15 mouse cellular contexts compared by ENCODE assay signal in genomic region chr11:84822487-84822886, GRCm38 (mm10). TPM values are rescaled to one million over a fixed set of nuclear protein-coding genes. Genes with fewer than 3 reads are reported as not detected.
A peak's percentile ranks its signal among the peaks of the same experiment; 100 is the strongest.
DNase-seq lines count a peak whose midpoint lies in the region; ATAC-seq and TF ChIP-seq lines count a peak whose summit lies in the region.
"Had no signal": no experiment of that assay in that cellular context is flagged by ENCODE, and none has a peak within 500 bp of the region (broad histone marks: within the 10 kb centered on the region; RNA-seq: fewer than 3 reads in every experiment).

No protein-coding gene starts in this region.

- no peak overlapping the region for H3K4me3 ChIP-seq in heart, adult 2 months
- no peak overlapping the region for H3K4me3 ChIP-seq in spleen, adult 2 months (ENCODE audit: extremely low read depth, insufficient read depth, insufficient read length)
- H3K4me3 ChIP-seq in heart, embryonic 15.5 days: no peak overlapping the region; the same call in 1 of the 2 replicates
- peak overlapping the region; percentile 46 for H3K4me3 ChIP-seq in liver, postnatal 0 days (ENCODE audit: low read depth, low read length)
- no peak overlapping the region for H3K4me3 ChIP-seq in forebrain, embryonic 15.5 days

- TF ChIP-seq POLR2A in heart, adult 2 months (IDR thresholded peaks at IDR 0.05; ENCODE audit: insufficient read depth, low read depth, low read length): 0 out of 2 replicates have a peak, but pooled peaks have one; percentile 11
- TF ChIP-seq POLR2A in spleen, adult 2 months (IDR thresholded peaks at IDR 0.05; ENCODE audit: low read depth, low read length): no peak

- 57% methylated on average over 5 of the region's 5 CpGs for WGBS in heart, adult 2 months
- WGBS in spleen, adult 2 months: 80% methylated on average over 5 of the region's 5 CpGs
- WGBS in heart, embryonic 15.5 days: 50% methylated on average over 5 of the region's 5 CpGs
- 51% methylated on average over 5 of the region's 5 CpGs for WGBS in liver, postnatal 0 days (ENCODE audit: insufficient replicate concordance)
- 84% methylated on average over 5 of the region's 5 CpGs for WGBS in forebrain, embryonic 15.5 days

- peaks cover 8% of the 10 kb centered on the region for H3K4me1 ChIP-seq in heart, adult 2 months (ENCODE audit: control insufficient read depth, insufficient read depth, low read length)
- H3K4me1 ChIP-seq in spleen, adult 2 months (ENCODE audit: control insufficient read depth, insufficient read depth, insufficient read length): peaks cover 3% of the 10 kb centered on the region; the same call in 1 of the 2 replicates
- H3K4me1 ChIP-seq in heart, embryonic 15.5 days (replicated peaks): peaks cover 71% of the 10 kb centered on the region
- peaks cover 24% of the 10 kb centered on the region for H3K4me1 ChIP-seq in liver, postnatal 0 days (ENCODE audit: insufficient read depth)
- peaks cover 5% of the 10 kb centered on the region; the same call in 1 of the 2 replicates for H3K4me1 ChIP-seq in forebrain, embryonic 15.5 days

- 0 out of 2 replicates have a peak, but pooled peaks cover 1% of the 10 kb centered on the region for H3K79me2 ChIP-seq in heart, adult 2 months (replicated peaks; ENCODE audit: control insufficient read depth, insufficient read depth, low read length)

- DNase-seq in heart, adult 2 months: no peak
- no peak for DNase-seq in heart, postnatal 36 days
- DNase-seq in spleen, adult 2 months (ENCODE audit: low read depth in 1 of 2, low spot score in 2 of 2): no peak
- DNase-seq in spleen, adult 12 weeks (ENCODE audit: low spot score): no peak
- DNase-seq in liver, postnatal 0 days: peak; percentile 63
- no peak for DNase-seq in thymus, postnatal 4 days
- DNase-seq: gastrocnemius, postnatal 10 days; layer of hippocampus, adult 9-11 months; lung, postnatal 10 days had no signal

- no peaks in the 10 kb centered on the region for H3K9me3 ChIP-seq in heart, embryonic 15.5 days (replicated peaks)
- no peaks in the 10 kb centered on the region for H3K9me3 ChIP-seq in liver, postnatal 0 days (ENCODE audit: low read length)
- H3K9me3 ChIP-seq in forebrain, embryonic 15.5 days: no peaks in the 10 kb centered on the region

- H3K27me3 ChIP-seq in heart, adult 2 months (ENCODE audit: control insufficient read depth, insufficient read depth, low read length): no peaks in the 10 kb centered on the region
- no peaks in the 10 kb centered on the region for H3K27me3 ChIP-seq in spleen, adult 2 months (ENCODE audit: control insufficient read depth, insufficient read depth, low read length)
- no peaks in the 10 kb centered on the region for H3K27me3 ChIP-seq in heart, embryonic 15.5 days
- no peaks in the 10 kb centered on the region for H3K27me3 ChIP-seq in liver, postnatal 0 days (ENCODE audit: insufficient read depth, low read length)
- H3K27me3 ChIP-seq in forebrain, embryonic 15.5 days: no peaks in the 10 kb centered on the region
- H3K27me3 ChIP-seq: Patski had no signal

- H3K9ac ChIP-seq in heart, adult 2 months (ENCODE audit: low read depth, low read length): no peak overlapping the region
- 0 out of 2 replicates have a peak overlapping the region, but pooled peaks have one; percentile 28 for H3K9ac ChIP-seq in heart, embryonic 15.5 days
- H3K9ac ChIP-seq in liver, postnatal 0 days (replicated peaks): peak overlapping the region; percentile 65
- no peak overlapping the region for H3K9ac ChIP-seq in forebrain, embryonic 15.5 days (replicated peaks)

- peaks cover 12% of the 10 kb centered on the region for H3K36me3 ChIP-seq in heart, adult 2 months (ENCODE audit: control insufficient read depth, insufficient read depth, low read length)
- peaks cover 9% of the 10 kb centered on the region for H3K36me3 ChIP-seq in spleen, adult 2 months (ENCODE audit: control insufficient read depth, insufficient read depth, low read length)
- peaks cover 14% of the 10 kb centered on the region for H3K36me3 ChIP-seq in heart, embryonic 15.5 days
- H3K36me3 ChIP-seq in liver, postnatal 0 days (replicated peaks; ENCODE audit: insufficient read depth, low read length): peaks cover 59% of the 10 kb centered on the region
- no peaks in the 10 kb centered on the region for H3K36me3 ChIP-seq in forebrain, embryonic 15.5 days

- no peak for TF ChIP-seq EP300 in heart, adult 2 months (IDR thresholded peaks at IDR 0.05; ENCODE audit: insufficient read depth, low read depth, low read length)
- no peak; the same call in 1 of the 2 replicates for TF ChIP-seq EP300 in liver, postnatal 0 days (IDR thresholded peaks at IDR 0.05; ENCODE audit: low read depth)

- no peak for TF ChIP-seq CTCF in heart, adult 2 months (IDR thresholded peaks at IDR 0.05)
- no peak for TF ChIP-seq CTCF in spleen, adult 2 months (IDR thresholded peaks at IDR 0.05; ENCODE audit: extremely low read depth, insufficient read depth, insufficient read length, insufficient replicate concordance)
- no peak for TF ChIP-seq CTCF in liver, postnatal 0 days (IDR thresholded peaks at IDR 0.05; ENCODE audit: low read depth)

- intact Hi-C loops in heart, adult 2 months (cut with DNase I): no loop called here
- intact Hi-C loops in heart, postnatal 36 days (cut with DNase I): no loop called here

- no peak for ATAC-seq in heart, embryonic 15.5 days (replicated peaks; ENCODE audit: insufficient number of reproducible peaks, insufficient read depth, low FRiP score, low read depth)
- ATAC-seq in liver, postnatal 0 days: peak; percentile 14
- ATAC-seq in forebrain, embryonic 15.5 days (replicated peaks): no peak
- ATAC-seq: hindbrain, postnatal 0 days; Patski had no signal

- peak overlapping the region; percentile 33; the same call in 1 of the 2 replicates for H3K27ac ChIP-seq in heart, adult 2 months
- peak overlapping the region; percentile 40; the same call in 1 of the 2 replicates for H3K27ac ChIP-seq in spleen, adult 2 months (ENCODE audit: insufficient read depth, low read length)
- H3K27ac ChIP-seq in heart, embryonic 15.5 days: peak overlapping the region; percentile 82
- peak overlapping the region; percentile 92 for H3K27ac ChIP-seq in liver, postnatal 0 days (ENCODE audit: low read depth)
- H3K27ac ChIP-seq in forebrain, embryonic 15.5 days (replicated peaks): no peak overlapping the region
- H3K27ac ChIP-seq: hindbrain, postnatal 0 days; kidney, postnatal 0 days had no signal

- H3K4me2 ChIP-seq in heart, embryonic 15.5 days: peak overlapping the region; percentile 54
- peak overlapping the region; percentile 99 for H3K4me2 ChIP-seq in liver, postnatal 0 days (ENCODE audit: low read depth, low read length)
- no peak overlapping the region for H3K4me2 ChIP-seq in forebrain, embryonic 15.5 days (replicated peaks)
- H3K4me2 ChIP-seq: midbrain, embryonic 11.5 days had no signal

RNA-seq across cellular contexts. Expression of gene Mrm1, which starts 3.2 kb away (rescaled TPM):
- 10 to 100 TPM; 18.9 to 19.7 TPM for total RNA-seq in heart, adult 2 months (2021)
- polyA plus RNA-seq in heart, adult 2 months (2012; rRNA removed): 14.7 and 28.1 TPM in 2 replicates
- 10 to 100 TPM; 14.2 to 17.6 TPM for total RNA-seq in heart, postnatal 36 days (2021)
- polyA plus RNA-seq in spleen, adult 2 months (2012; rRNA removed): 18.9 and 19.4 TPM in 2 replicates
- 19.7 and 22.5 TPM in 2 replicates for polyA plus RNA-seq in heart, embryonic 15.5 days (2015; fragmentation: Nextera tagmentation; extraction: Ambion mirVana)
- 7.4 and 8.4 TPM in 2 replicates for polyA plus RNA-seq in liver, postnatal 0 days (2015; fragmentation: Nextera tagmentation; extraction: Ambion mirVana)
- polyA plus RNA-seq in forebrain, embryonic 15.5 days (2015; fragmentation: Nextera tagmentation; extraction: Ambion mirVana): 12.3 and 14.3 TPM in 2 replicates

RNA-seq across cellular contexts. Expression of gene Dhrs11, which starts 6.3 kb away (rescaled TPM):
- 100 to 1,000 TPM in 1 of 2 experiments, 10 to 100 TPM in 1; 87.7 to 108 TPM for total RNA-seq in heart, adult 2 months (2021)
- polyA plus RNA-seq in heart, adult 2 months (2012; rRNA removed): 186 and 232 TPM in 2 replicates
- 100 to 1,000 TPM; 102 to 108 TPM for total RNA-seq in heart, postnatal 36 days (2021)
- 88.9 and 126 TPM in 2 replicates for polyA plus RNA-seq in spleen, adult 2 months (2012; rRNA removed)
- polyA plus RNA-seq in heart, embryonic 15.5 days (2015; fragmentation: Nextera tagmentation; extraction: Ambion mirVana): 59.0 and 62.3 TPM in 2 replicates
- 86.1 and 91.1 TPM in 2 replicates for polyA plus RNA-seq in liver, postnatal 0 days (2015; fragmentation: Nextera tagmentation; extraction: Ambion mirVana)
- polyA plus RNA-seq in forebrain, embryonic 15.5 days (2015; fragmentation: Nextera tagmentation; extraction: Ambion mirVana): 4.4 and 4.7 TPM in 2 replicates

RNA-seq across cellular contexts. Expression of gene Ggnbp2, which starts 48.1 kb away (rescaled TPM):
- total RNA-seq in heart, adult 2 months (2021): 10 to 100 TPM; 47.9 to 54.9 TPM
- 22.9 and 39.2 TPM in 2 replicates for polyA plus RNA-seq in heart, adult 2 months (2012; rRNA removed)
- 10 to 100 TPM; 48.3 to 48.8 TPM for total RNA-seq in heart, postnatal 36 days (2021)
- polyA plus RNA-seq in spleen, adult 2 months (2012; rRNA removed): 25.4 and 34.1 TPM in 2 replicates
- 47.2 and 53.1 TPM in 2 replicates for polyA plus RNA-seq in heart, embryonic 15.5 days (2015; fragmentation: Nextera tagmentation; extraction: Ambion mirVana)
- 44.7 and 56.3 TPM in 2 replicates for polyA plus RNA-seq in liver, postnatal 0 days (2015; fragmentation: Nextera tagmentation; extraction: Ambion mirVana)
- polyA plus RNA-seq in forebrain, embryonic 15.5 days (2015; fragmentation: Nextera tagmentation; extraction: Ambion mirVana): 72.0 and 73.8 TPM in 2 replicates

RNA-seq across cellular contexts. Expression of gene Myo19, which starts 57.5 kb away (rescaled TPM):
- 1 to 10 TPM; 5.7 to 5.9 TPM for total RNA-seq in heart, adult 2 months (2021)
- 7.5 and 10.4 TPM in 2 replicates for polyA plus RNA-seq in heart, adult 2 months (2012; rRNA removed)
- 1 to 10 TPM; 5.5 to 5.8 TPM for total RNA-seq in heart, postnatal 36 days (2021)
- polyA plus RNA-seq in spleen, adult 2 months (2012; rRNA removed): 5.3 and 5.5 TPM in 2 replicates
- 5.4 and 6.7 TPM in 2 replicates for polyA plus RNA-seq in heart, embryonic 15.5 days (2015; fragmentation: Nextera tagmentation; extraction: Ambion mirVana)
- polyA plus RNA-seq in liver, postnatal 0 days (2015; fragmentation: Nextera tagmentation; extraction: Ambion mirVana): 1.7 and 1.8 TPM in 2 replicates
- 4.7 and 6.9 TPM in 2 replicates for polyA plus RNA-seq in forebrain, embryonic 15.5 days (2015; fragmentation: Nextera tagmentation; extraction: Ambion mirVana)

RNA-seq across cellular contexts. Expression of gene Pigw, which starts 57.6 kb away (rescaled TPM):
- total RNA-seq in heart, adult 2 months (2021): 1 to 10 TPM; 5.6 to 6.3 TPM
- polyA plus RNA-seq in heart, adult 2 months (2012; rRNA removed): 2.3 and 5.3 TPM in 2 replicates
- total RNA-seq in heart, postnatal 36 days (2021): 1 to 10 TPM; 4.7 to 7.6 TPM
- polyA plus RNA-seq in spleen, adult 2 months (2012; rRNA removed): 2.2 and 2.4 TPM in 2 replicates
- polyA plus RNA-seq in heart, embryonic 15.5 days (2015; fragmentation: Nextera tagmentation; extraction: Ambion mirVana): 2.4 and 2.5 TPM in 2 replicates
- 1.3 and 1.4 TPM in 2 replicates for polyA plus RNA-seq in liver, postnatal 0 days (2015; fragmentation: Nextera tagmentation; extraction: Ambion mirVana)
- 2.3 and 3.4 TPM in 2 replicates for polyA plus RNA-seq in forebrain, embryonic 15.5 days (2015; fragmentation: Nextera tagmentation; extraction: Ambion mirVana)

Comparison
In these comparisons a context has a peak if more than half of its experiments do, and no peak if none do; other contexts are left out.
1. H3K9ac ChIP-seq: peak in heart, embryonic 15.5 days (single experiment) and liver, postnatal 0 days (single experiment); none in heart, adult 2 months (single experiment) and forebrain, embryonic 15.5 days (single experiment).
2. RNA of gene Dhrs11, which starts 6.3 kb away (polyA plus RNA-seq): 186 to 232 TPM in heart, adult 2 months, 88.9 to 126 TPM in spleen, adult 2 months, 86.1 to 91.1 TPM in liver, postnatal 0 days and 59.0 to 62.3 TPM in heart, embryonic 15.5 days; 4.4 to 4.7 TPM in forebrain, embryonic 15.5 days; every median in the first group is over 10 times any median in the second.